Mouse (Mus musculus) MEL (cell line): ENCODE data around the gene Podxl2. TPM values are rescaled to one million over a fixed set of nuclear protein-coding genes. Genes with fewer than 3 reads are reported as not detected.

Experiments
- DNase-seq: peaks from one replicate; pipeline ENCODE4 v3.0.0; 2011; ENCODE audit warnings: low read depth, low spot score
- H3K27ac ChIP-seq: 2 replicates; pipeline ENCODE4 v1.5.1; 2012; ENCODE audit warnings: low read depth, mild to moderate bottlenecking, control low read depth, low read length, moderate library complexity; ENCODE audit not compliant: control insufficient read depth
- H3K27me3 ChIP-seq, 2 experiments: fragments of 150-350 bp in 1 of 2; sonication (generic) in 1 of 2; 2 replicates each; pipeline ENCODE4 v1.6.1; 2012; ENCODE audit warnings: low read length in 2 of 2, mild to moderate bottlenecking in 2 of 2, improper control_type of control experiment in 1 of 2, moderate library complexity in 1 of 2; ENCODE audit not compliant: insufficient read depth in 2 of 2, control insufficient read depth in 1 of 2
- H3K36me3 ChIP-seq, 2 experiments: 2 replicates each; pipeline ENCODE4 v1.6.1; 2012 to 2014; ENCODE audit warnings: low read length in 2 of 2, improper control_type of control experiment in 1 of 2, inconsistent platforms in 1 of 2, mild to moderate bottlenecking in 1 of 2; ENCODE audit not compliant: insufficient read depth in 2 of 2, control insufficient read depth in 1 of 2
- H3K4me1 ChIP-seq, 2 experiments: fragments of 150-350 bp in 1 of 2; sonication (generic) in 1 of 2; 2 replicates each; pipeline ENCODE4 v1.6.1; 2012; ENCODE audit warnings: low read length in 2 of 2, improper control_type of control experiment in 1 of 2, mild to moderate bottlenecking in 1 of 2; ENCODE audit not compliant: insufficient read depth in 2 of 2, control insufficient read depth in 1 of 2
- H3K4me3 ChIP-seq, 2 experiments: fragments of 150-350 bp in 1 of 2; sonication (generic) in 1 of 2; 2 replicates each; pipeline ENCODE4 v1.5.1; 2012; ENCODE audit warnings: low read depth in 2 of 2, low read length in 2 of 2, mild to moderate bottlenecking in 2 of 2, moderate library complexity in 2 of 2, control low read depth in 1 of 2, improper control_type of control experiment in 1 of 2; ENCODE audit not compliant: control insufficient read depth in 1 of 2, insufficient read depth in 1 of 2
- H3K79me2 ChIP-seq: 2 replicates; pipeline ENCODE4 v1.6.1; 2012; ENCODE audit warnings: mild to moderate bottlenecking, low read length, moderate library complexity; ENCODE audit not compliant: control insufficient read depth, poor library complexity, insufficient read depth
- H3K9ac ChIP-seq: 2 replicates; pipeline ENCODE4 v1.6.1; 2012; ENCODE audit warnings: low read depth, mild to moderate bottlenecking, control low read depth, low read length, moderate library complexity; ENCODE audit not compliant: control insufficient read depth, poor library complexity, severe bottlenecking
- H3K9me3 ChIP-seq: fragments of 150-350 bp; sonication (generic); replicated peaks from 2 replicates; pipeline ENCODE4 v1.6.1; 2012; ENCODE audit warnings: mild to moderate bottlenecking, low read length, improper control_type of control experiment, moderate library complexity; ENCODE audit not compliant: insufficient read depth
- BHLHE40 ChIP-seq: IDR thresholded peaks from 2 replicates; pipeline ENCODE4 v1.6.1; 2012; ENCODE audit warnings: low read depth, mild to moderate bottlenecking, inconsistent platforms, low read length, improper control_type of control experiment, borderline replicate concordance
- E2F4 ChIP-seq: IDR thresholded peaks from 2 replicates; pipeline ENCODE4 v1.6.1; 2011; ENCODE audit warnings: low read depth, low read length, improper control_type of control experiment, borderline replicate concordance
- GABPA ChIP-seq: IDR thresholded peaks from 2 replicates; pipeline ENCODE4 v1.6.1; 2012; ENCODE audit warnings: low read depth, mild to moderate bottlenecking, inconsistent platforms, low read length, improper control_type of control experiment, moderate library complexity
- JUND ChIP-seq: IDR thresholded peaks from 2 replicates; pipeline ENCODE4 v1.6.1; 2011; ENCODE audit warnings: low read depth, mild to moderate bottlenecking, improper control_type of control experiment, low read length
- MAX ChIP-seq: IDR thresholded peaks from 2 replicates; pipeline ENCODE4 v1.6.1; 2011; ENCODE audit warnings: low read length, improper control_type of control experiment
- MAZ ChIP-seq: IDR thresholded peaks from 2 replicates; pipeline ENCODE4 v1.6.1; 2012; ENCODE audit warnings: low read depth, mild to moderate bottlenecking, inconsistent platforms, low read length, improper control_type of control experiment
- NRF1 ChIP-seq: IDR thresholded peaks from 2 replicates; pipeline ENCODE4 v1.6.1; 2014; ENCODE audit warnings: low read depth, mild to moderate bottlenecking, inconsistent platforms, low read length, improper control_type of control experiment, moderate library complexity; ENCODE audit not compliant: poor library complexity, insufficient read depth, severe bottlenecking
- POLR2A ChIP-seq, 2 experiments: IDR thresholded peaks; 2 replicates each; pipeline ENCODE4 v1.6.1; 2011 to 2012; ENCODE audit warnings: low read length in 2 of 2, mild to moderate bottlenecking in 2 of 2, control low read depth in 1 of 2, improper control_type of control experiment in 1 of 2, low read depth in 1 of 2, moderate library complexity in 1 of 2; ENCODE audit not compliant: control insufficient read depth in 1 of 2, insufficient read depth in 1 of 2, poor library complexity in 1 of 2
- POLR2AphosphoS2 ChIP-seq: IDR thresholded peaks from 2 replicates; pipeline ENCODE4 v1.6.1; 2011; ENCODE audit warnings: low read length, improper control_type of control experiment
- POLR2AphosphoS5 ChIP-seq: IDR thresholded peaks from 2 replicates; pipeline ENCODE4 v1.6.1; 2012; ENCODE audit warnings: low read depth, borderline replicate concordance, mild to moderate bottlenecking, inconsistent platforms, low read length, moderate library complexity, mixed read lengths
- TAL1 ChIP-seq: IDR thresholded peaks from 2 replicates; pipeline ENCODE4 v1.6.1; 2012; ENCODE audit warnings: mild to moderate bottlenecking, inconsistent platforms, low read length, moderate library complexity, mixed read lengths
- TBP ChIP-seq: IDR thresholded peaks from 2 replicates; pipeline ENCODE4 v1.8.0; 2011; ENCODE audit warnings: low read depth, low read length, improper control_type of control experiment
- ZKSCAN1 ChIP-seq: IDR thresholded peaks from 2 replicates; pipeline ENCODE4 v1.6.1; 2012; ENCODE audit warnings: low read depth, mild to moderate bottlenecking, inconsistent platforms, low read length, improper control_type of control experiment, moderate library complexity
- polyA plus RNA-seq, 2 experiments: library from polyadenylated mRNA; stranded (reverse) in 1 of 2; unstranded in 1 of 2; fragments of >175 nt in 1 of 2; fragments of >200 nt in 1 of 2; gene quantifications; 2 replicates each; pipeline versions ENCODE4 v1.2.1 to v1.2.4; 2012; ENCODE audit warnings: low replicate concordance in 2 of 2, low read depth in 1 of 2; ENCODE audit not compliant: insufficient read length in 2 of 2, insufficient read depth in 1 of 2, missing spikeins in 1 of 2
- total RNA-seq: library from RNA; depleted of rRNA; stranded (reverse); fragments of 300-350 nt; gene quantifications from 2 replicates; pipeline ENCODE4 v1.2.3, GENCODE M21; 2012; rRNA removed

The Podxl2 gene
- total and polyA plus RNA-seq, 3 experiments: 0.10 TPM; not detected in 2

GRCm38 (mm10) chr6:88793243-88793642 lies 81.6 kb downstream of the Podxl2 start:
- TF ChIP-seq NRF1: no peak
- no peak for TF ChIP-seq ZKSCAN1
- no peak for TF ChIP-seq TAL1
- TF ChIP-seq MAZ: no peak
- TF ChIP-seq POLR2AphosphoS2: no peak
- TF ChIP-seq GABPA: no peak
- TF ChIP-seq POLR2A (IDR thresholded peaks at IDR 0.05; ENCODE audit: control insufficient read depth in 1 of 2, insufficient read depth in 1 of 2, low read depth in 1 of 2, low read length in 2 of 2, poor library complexity in 1 of 2): no peak
- TF ChIP-seq BHLHE40: no peak
- no peak for TF ChIP-seq POLR2AphosphoS5
- TF ChIP-seq E2F4: no peak
- TF ChIP-seq MAX: no peak
- no peak for TF ChIP-seq TBP
- no peak for TF ChIP-seq JUND
- Histone ChIP-seq H3K27me3 (peaks cover 9 to 16% of the 10 kb centered on the region in 2 experiments), H3K4me3 (no peak overlapping the region), H3K27ac (no peak overlapping the region), H3K9me3 (no peaks in the 10 kb centered on the region), H3K9ac (no peak overlapping the region), H3K4me1 (no peaks in the 10 kb centered on the region), H3K79me2 (no peaks in the 10 kb centered on the region), H3K36me3 (no peaks in the 10 kb centered on the region)
- no peak for DNase-seq

Other genes starting within 250 kb of the Podxl2 start
- 0.04 and 0.07 TPM in 2 replicates for gene Kbtbd12, start 237.1 kb downstream of the Podxl2 start, total RNA-seq
- not detected for gene Kbtbd12, start 237.1 kb downstream of the Podxl2 start, polyA plus RNA-seq
- not detected in 2 replicates for gene Mgll, start 150.6 kb downstream of the Podxl2 start, total RNA-seq
- not detected for gene Mgll, start 150.6 kb downstream of the Podxl2 start, polyA plus RNA-seq
- gene Abtb1, start 33.1 kb downstream of the Podxl2 start, total RNA-seq: 7.3 and 7.4 TPM in 2 replicates
- gene Abtb1, start 33.1 kb downstream of the Podxl2 start, polyA plus RNA-seq: 10 to 100 TPM in 1 of 2 experiments, not detected in 1; 16.9 TPM
- gene Mcm2, start 23.7 kb upstream of the Podxl2 start, total RNA-seq: 214 and 242 TPM in 2 replicates
- 100 to 1,000 TPM; 110 to 268 TPM for gene Mcm2, start 23.7 kb upstream of the Podxl2 start, polyA plus RNA-seq
- 20.3 and 22.9 TPM in 2 replicates for gene Tpra1, start 27.2 kb upstream of the Podxl2 start, total RNA-seq
- gene Tpra1, start 27.2 kb upstream of the Podxl2 start, polyA plus RNA-seq: 10 to 100 TPM in 1 of 2 experiments, not detected in 1; 42.4 TPM